Mouse (Mus musculus) myocyte (in vitro differentiated cells): ENCODE results near the gene Inpp5d. TPM values are rescaled to one million over a fixed set of nuclear protein-coding genes. Genes with fewer than 3 reads are reported as not detected.

Experiments used
- H3K27me3 ChIP-seq: one replicate; pipeline ENCODE4 v1.6.1; 2011; ENCODE audit not compliant: control insufficient read depth, insufficient read depth, insufficient read length
- H3K36me3 ChIP-seq: one replicate; pipeline ENCODE4 v1.6.1; 2011; ENCODE audit not compliant: control insufficient read depth, insufficient read depth
- H3K4me2 ChIP-seq: one replicate; pipeline ENCODE4 v1.6.1; 2011; ENCODE audit warnings: low read depth, control low read depth
- H3K4me3 ChIP-seq: one replicate; pipeline ENCODE4 v1.5.1; 2011; ENCODE audit warnings: mild to moderate bottlenecking, control low read depth, moderate library complexity
- H3K79me2 ChIP-seq: one replicate; pipeline ENCODE4 v1.6.1; 2011; ENCODE audit not compliant: control insufficient read depth, insufficient read depth
- H3ac ChIP-seq: one replicate; pipeline ENCODE4 v1.6.1; 2011; ENCODE audit not compliant: control insufficient read depth, insufficient read length
- CEBPB ChIP-seq: IDR thresholded peaks from 2 replicates; pipeline ENCODE4 v1.6.1; 2011; ENCODE audit warnings: mild to moderate bottlenecking, moderate library complexity; ENCODE audit not compliant: poor library complexity, insufficient read depth, severe bottlenecking
- E2F4 ChIP-seq: IDR thresholded peaks from one replicate; pipeline ENCODE4 v1.6.1; 2011; ENCODE audit warnings: mild to moderate bottlenecking, control low read depth, moderate library complexity; ENCODE audit not compliant: insufficient read depth
- MAX ChIP-seq: IDR thresholded peaks from one replicate; pipeline ENCODE4 v1.6.1; 2011; ENCODE audit warnings: low read depth, mild to moderate bottlenecking, control low read depth
- MYOD1 ChIP-seq, 3 experiments: IDR thresholded peaks; one replicate each; pipeline ENCODE4 v1.6.1; 2011; ENCODE audit warnings: control low read depth in 2 of 3, low read depth in 2 of 3, mild to moderate bottlenecking in 2 of 3, moderate library complexity in 1 of 3; ENCODE audit not compliant: insufficient read length in 2 of 3, control insufficient read depth in 1 of 3
- MYOG ChIP-seq, 3 experiments: IDR thresholded peaks; one replicate each; pipeline ENCODE4 v1.6.1; 2011; ENCODE audit warnings: control low read depth in 2 of 3, low read depth in 2 of 3, mild to moderate bottlenecking in 2 of 3; ENCODE audit not compliant: insufficient read length in 2 of 3, control insufficient read depth in 1 of 3, insufficient read depth in 1 of 3
- POLR2A ChIP-seq: IDR thresholded peaks from one replicate; pipeline ENCODE4 v1.6.1; 2011; ENCODE audit warnings: low read depth, mild to moderate bottlenecking, control low read depth, moderate library complexity; ENCODE audit not compliant: insufficient read length
- POLR2AphosphoS2 ChIP-seq: IDR thresholded peaks from one replicate; pipeline ENCODE4 v1.6.1; 2011; ENCODE audit warnings: low read depth, control low read depth; ENCODE audit not compliant: insufficient read length
- REST ChIP-seq: IDR thresholded peaks from one replicate; pipeline ENCODE4 v1.6.1; 2011; ENCODE audit warnings: mild to moderate bottlenecking, control low read depth, moderate library complexity; ENCODE audit not compliant: insufficient read depth, insufficient read length
- SRF ChIP-seq: IDR thresholded peaks from one replicate; pipeline ENCODE4 v1.6.1; 2011; ENCODE audit warnings: low read depth; ENCODE audit not compliant: control insufficient read depth, insufficient read length
- TCF12 ChIP-seq: IDR thresholded peaks from one replicate; pipeline ENCODE4 v1.6.1; 2011; ENCODE audit warnings: mild to moderate bottlenecking, control low read depth; ENCODE audit not compliant: poor library complexity, insufficient read depth, severe bottlenecking
- TCF3 ChIP-seq: IDR thresholded peaks from one replicate; pipeline ENCODE4 v1.6.1; 2011; ENCODE audit warnings: low read depth, control low read depth; ENCODE audit not compliant: insufficient read length
- USF1 ChIP-seq: IDR thresholded peaks from one replicate; pipeline ENCODE4 v1.6.1; 2011; ENCODE audit warnings: low read depth, mild to moderate bottlenecking, control low read depth, moderate library complexity
- polyA plus RNA-seq: library from polyadenylated mRNA; unstranded; fragments of >200 nt; fragmentation: generic; extraction: Trizol; gene quantifications from one replicate; pipeline ENCODE4 v1.2.1, GENCODE M21; 2012; ENCODE audit warnings: missing spikeins

Inpp5d gene
- 0.13 TPM for polyA plus RNA-seq

DNA sequence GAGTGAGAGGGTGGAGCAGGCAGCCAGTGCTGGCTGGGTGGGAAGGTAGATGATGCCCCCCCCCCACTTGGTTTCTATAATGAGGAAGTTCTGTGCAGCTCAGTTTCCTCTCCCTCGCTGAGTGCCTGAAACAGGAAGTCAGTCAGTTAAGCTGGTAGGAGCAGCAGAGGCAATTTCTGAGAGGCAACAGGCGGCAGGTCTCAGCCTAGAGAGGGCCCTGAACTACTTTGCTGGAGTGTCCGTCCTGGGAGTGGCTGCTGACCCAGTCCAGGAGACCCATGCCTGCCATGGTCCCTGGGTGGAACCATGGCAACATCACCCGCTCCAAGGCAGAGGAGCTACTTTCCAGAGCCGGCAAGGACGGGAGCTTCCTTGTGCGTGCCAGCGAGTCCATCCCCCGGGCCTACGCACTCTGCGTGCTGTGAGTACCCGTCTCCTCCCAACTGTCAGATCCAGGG, at the start of gene Inpp5d:
Gene Inpp5d (plus strand): TSS at position 102 of the 458 bp plus-strand sequence.
- no peaks in the 10 kb centered on the region for H3K36me3 ChIP-seq
- H3K79me2 ChIP-seq = no peaks in the 10 kb centered on the region
- H3ac ChIP-seq = no peak within 1 kb of the TSS
- H3K4me3 ChIP-seq = no peak within 1 kb of the TSS
- TF ChIP-seq MAX (no peak), MYOD1 (IDR thresholded peaks at IDR 0.05; ENCODE audit: control insufficient read depth in 1 of 3, insufficient read length in 2 of 3, low read depth in 2 of 3) (no peak), USF1 (no peak), CEBPB (no peak), SRF (no peak), MYOG (IDR thresholded peaks at IDR 0.05; ENCODE audit: control insufficient read depth in 1 of 3, insufficient read depth in 1 of 3, insufficient read length in 2 of 3, low read depth in 2 of 3) (no peak), TCF12 (no peak), POLR2AphosphoS2 (no peak), E2F4 (no peak), POLR2A (no peak), REST (no peak)
- H3K4me2 ChIP-seq = no peak within 1 kb of the TSS
- no peaks in the 10 kb centered on the region for H3K27me3 ChIP-seq

DNA sequence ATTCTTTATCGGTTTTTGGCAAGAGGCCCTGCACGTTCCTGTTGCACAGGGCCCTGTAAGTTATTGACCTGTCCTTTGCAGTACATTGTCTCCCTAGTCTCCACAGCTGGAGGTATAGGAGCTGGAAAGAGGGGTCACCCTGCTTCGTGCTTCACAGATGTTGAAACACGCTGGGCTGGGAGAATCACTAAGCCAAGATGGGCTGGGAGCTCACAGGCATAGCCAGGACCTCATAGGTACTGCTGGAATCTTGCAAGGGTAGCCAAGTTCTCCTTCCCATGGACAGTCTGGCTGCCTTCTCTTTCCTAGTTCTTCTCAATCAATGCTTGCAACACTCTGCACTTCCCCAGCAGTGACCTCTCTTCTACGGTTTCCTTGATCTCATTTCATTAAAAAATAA, 46.9 kb upstream of the Inpp5d start:
- Histone ChIP-seq H3K4me2 (no peak overlapping the region), H3K79me2 (no peaks in the 10 kb centered on the region), H3ac (no peak overlapping the region), H3K4me3 (no peak overlapping the region), H3K27me3 (no peaks in the 10 kb centered on the region), H3K36me3 (no peaks in the 10 kb centered on the region)
- TF ChIP-seq USF1 = no peak
- TF ChIP-seq E2F4 = no peak
- no peak for TF ChIP-seq POLR2A
- TF ChIP-seq REST = no peak
- TF ChIP-seq POLR2AphosphoS2 = no peak
- no peak for TF ChIP-seq TCF12
- no peak for TF ChIP-seq MYOG (IDR thresholded peaks at IDR 0.05; ENCODE audit: control insufficient read depth in 1 of 3, insufficient read depth in 1 of 3, insufficient read length in 2 of 3, low read depth in 2 of 3)

DNA sequence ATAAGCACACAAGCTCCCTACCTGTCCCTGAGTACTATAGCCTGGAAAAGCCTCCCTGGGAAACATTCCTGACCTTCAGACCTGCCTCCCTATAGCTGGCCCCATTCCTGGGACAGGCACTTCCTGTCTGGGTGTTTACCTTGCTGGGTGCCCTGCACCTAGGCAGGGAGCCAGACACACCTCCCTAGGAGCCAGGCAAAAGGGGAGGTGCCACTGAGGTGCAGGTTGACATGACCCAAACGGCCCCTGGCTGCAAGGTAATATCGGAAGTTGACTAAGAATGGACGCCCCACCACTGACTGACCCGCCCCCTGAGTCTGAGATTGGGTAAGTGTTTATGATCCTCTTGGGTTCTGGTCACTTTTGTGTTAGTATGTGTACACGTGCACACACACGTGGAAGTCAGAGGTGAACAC, 46.3 kb upstream of the Inpp5d start, which contains the start of gene Ngef:
Gene Ngef (minus strand): TSS at position 71 of the 416 bp plus-strand sequence.
- no peak within 1 kb of the TSS for H3K4me3 ChIP-seq
- H3ac ChIP-seq = no peak within 1 kb of the TSS
- H3K27me3 ChIP-seq = no peaks in the 10 kb centered on the region
- H3K36me3 ChIP-seq = no peaks in the 10 kb centered on the region
- TF ChIP-seq POLR2AphosphoS2 = no peak
- no peaks in the 10 kb centered on the region for H3K79me2 ChIP-seq
- no peak within 1 kb of the TSS for H3K4me2 ChIP-seq

DNA sequence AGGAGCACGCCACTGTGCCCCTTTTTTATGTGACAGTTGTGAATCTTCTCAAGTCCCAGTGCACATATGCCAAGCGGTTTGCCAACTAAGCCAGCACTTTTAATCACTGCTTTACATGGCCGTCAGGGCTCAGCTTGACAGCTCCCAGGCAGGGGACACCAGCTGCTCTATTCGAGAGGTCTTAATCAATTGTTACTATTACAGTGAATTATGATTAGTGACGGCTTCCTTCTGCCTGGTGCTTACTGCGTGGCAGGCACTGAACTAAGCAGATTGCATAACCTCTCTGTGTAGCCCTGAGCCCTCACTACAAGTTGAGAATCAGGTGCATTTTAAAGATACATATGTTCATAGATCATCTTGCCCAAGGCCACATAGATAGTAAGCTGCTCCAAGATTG, 45.8 kb upstream of the Inpp5d start:
- Histone ChIP-seq H3ac (no peak overlapping the region), H3K4me3 (no peak overlapping the region), H3K79me2 (no peaks in the 10 kb centered on the region), H3K4me2 (no peak overlapping the region), H3K36me3 (no peaks in the 10 kb centered on the region), H3K27me3 (no peaks in the 10 kb centered on the region)
- TF ChIP-seq MAX (no peak), POLR2AphosphoS2 (no peak), POLR2A (no peak), TCF12 (no peak), CEBPB (no peak), TCF3 (no peak), MYOD1 (IDR thresholded peaks at IDR 0.05; ENCODE audit: control insufficient read depth in 1 of 3, insufficient read length in 2 of 3, low read depth in 2 of 3) (no peak), E2F4 (no peak), USF1 (no peak), MYOG (IDR thresholded peaks at IDR 0.05; ENCODE audit: control insufficient read depth in 1 of 3, insufficient read depth in 1 of 3, insufficient read length in 2 of 3, low read depth in 2 of 3) (no peak), REST (no peak), SRF (no peak)

DNA sequence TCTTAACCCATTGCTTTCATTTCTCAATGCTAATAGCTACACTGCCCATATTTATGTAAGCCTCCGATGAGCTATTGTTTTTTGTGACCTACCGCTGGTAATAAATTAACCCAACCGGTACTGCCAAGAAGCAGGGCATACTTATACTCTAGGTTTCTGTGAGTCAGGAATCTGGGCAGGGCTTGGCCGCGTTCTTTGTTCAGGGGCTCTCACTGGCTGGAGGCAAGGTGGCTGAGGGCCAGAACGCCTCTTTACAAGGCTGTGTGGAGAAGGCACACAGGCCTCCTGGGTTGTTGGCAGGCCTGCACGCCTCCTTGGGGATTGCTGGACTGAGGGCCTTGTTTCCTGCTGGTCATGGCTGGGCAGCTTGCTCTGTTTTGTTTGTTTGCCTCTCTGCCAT, 45.3 kb upstream of the Inpp5d start:
- Histone ChIP-seq H3K79me2 (no peaks in the 10 kb centered on the region), H3ac (no peak overlapping the region), H3K27me3 (no peaks in the 10 kb centered on the region), H3K4me2 (no peak overlapping the region), H3K36me3 (no peaks in the 10 kb centered on the region), H3K4me3 (no peak overlapping the region)
- TF ChIP-seq SRF = no peak
- TF ChIP-seq E2F4 = no peak
- TF ChIP-seq POLR2AphosphoS2 = no peak
- TF ChIP-seq USF1 = no peak
- TF ChIP-seq TCF12 = no peak
- TF ChIP-seq TCF3 = no peak
- no peak for TF ChIP-seq REST
- TF ChIP-seq CEBPB = no peak
- TF ChIP-seq MYOG (IDR thresholded peaks at IDR 0.05; ENCODE audit: control insufficient read depth in 1 of 3, insufficient read depth in 1 of 3, insufficient read length in 2 of 3, low read depth in 2 of 3) = no peak
